8 mouse cellular contexts compared by ENCODE assay signal in the genomic region with DNA sequence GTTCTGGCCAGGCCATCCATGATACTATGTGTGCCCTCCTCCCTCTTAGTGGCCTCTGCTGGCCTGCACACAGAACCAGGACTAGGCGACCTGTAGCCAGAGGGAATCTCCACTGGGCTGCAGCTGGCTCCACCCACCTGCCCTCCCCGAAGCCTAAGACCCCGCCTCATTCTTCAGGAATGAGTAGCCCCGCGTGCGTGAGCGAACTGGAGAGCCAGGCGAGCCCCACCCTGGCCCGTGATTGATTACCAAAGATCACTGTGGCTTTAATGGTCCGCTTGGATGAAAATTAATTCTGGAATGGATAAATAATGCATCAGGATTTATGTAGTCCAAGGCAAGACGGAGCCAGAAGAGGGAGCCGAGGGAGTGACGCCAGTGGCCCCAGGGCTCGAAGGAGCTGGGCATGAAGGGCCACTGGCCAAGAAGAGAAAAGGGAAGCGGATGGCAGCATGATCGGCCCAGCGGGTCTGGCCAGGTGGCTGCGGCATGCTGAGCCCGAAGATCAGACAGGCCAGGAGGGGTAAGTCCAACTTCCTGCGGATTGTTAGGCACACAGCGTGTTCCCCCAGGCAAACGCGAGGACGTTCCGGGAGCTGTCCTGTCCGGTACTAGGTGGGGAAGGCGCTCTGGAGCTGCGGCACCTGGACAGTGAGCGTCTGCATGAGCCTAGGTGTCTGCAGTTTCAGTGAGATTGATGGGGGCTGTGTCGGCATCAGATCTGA. TPM values are rescaled to one million over a fixed set of nuclear protein-coding genes. Genes with fewer than 3 reads are reported as not detected.
DNase-seq lines count a peak whose midpoint lies in the region; ATAC-seq and TF ChIP-seq lines count a peak whose summit lies in the region.

No protein-coding gene starts in this region.

- ATAC-seq in embryonic facial prominence, embryonic 11.5 days (replicated peaks; ENCODE audit: insufficient number of reproducible peaks, low FRiP score, low TSS enrichment, low read depth), result peak; percentile 57
- ATAC-seq in heart, embryonic 11.5 days (replicated peaks; ENCODE audit: insufficient number of reproducible peaks, low FRiP score, low TSS enrichment), result no peak
- ATAC-seq in kidney, embryonic 15.5 days (replicated peaks; ENCODE audit: low FRiP score), result peak; percentile 73
- ATAC-seq in CD4-positive, CD25-positive, alpha-beta regulatory T cell, adult 4 months, result no peak

- under 1% methylated on average over 30 of the region's 30 CpGs for WGBS in embryonic facial prominence, embryonic 11.5 days
- WGBS in heart, embryonic 11.5 days (ENCODE audit: insufficient replicate concordance), result 2% methylated on average over 30 of the region's 30 CpGs
- WGBS in kidney, embryonic 15.5 days, result 1% methylated on average over 30 of the region's 30 CpGs
- 5% methylated on average over 30 of the region's 30 CpGs for WGBS in small intestine, adult 2 months

- no peaks in the 10 kb centered on the region for H3K36me3 ChIP-seq in embryonic facial prominence, embryonic 11.5 days (replicated peaks; ENCODE audit: control insufficient read depth, insufficient read depth, low read depth, low read length)
- no peaks in the 10 kb centered on the region for H3K36me3 ChIP-seq in heart, embryonic 11.5 days (ENCODE audit: control insufficient read depth, insufficient read depth, low read length)
- no peaks in the 10 kb centered on the region for H3K36me3 ChIP-seq in kidney, embryonic 15.5 days
- H3K36me3 ChIP-seq in small intestine, adult 2 months (ENCODE audit: control insufficient read depth, insufficient read depth, low read length), result no peaks in the 10 kb centered on the region

- H3K27ac ChIP-seq in embryonic facial prominence, embryonic 11.5 days (replicated peaks; ENCODE audit: low read depth, low read length), result no peak overlapping the region
- no peak overlapping the region for H3K27ac ChIP-seq in heart, embryonic 11.5 days (ENCODE audit: low read depth, low read length)
- no peak overlapping the region for H3K27ac ChIP-seq in kidney, embryonic 15.5 days
- no peak overlapping the region for H3K27ac ChIP-seq in small intestine, adult 2 months (ENCODE audit: insufficient read depth, low read depth, low read length)

- peaks cover 4% of the 10 kb centered on the region; the same call in 1 of the 2 replicates for H3K4me1 ChIP-seq in embryonic facial prominence, embryonic 11.5 days (ENCODE audit: control insufficient read depth, insufficient read depth, low read length)
- H3K4me1 ChIP-seq in heart, embryonic 11.5 days (ENCODE audit: control insufficient read depth, insufficient read depth, low read length), result peaks cover 8% of the 10 kb centered on the region
- peaks cover 15% of the 10 kb centered on the region for H3K4me1 ChIP-seq in kidney, embryonic 15.5 days
- H3K4me1 ChIP-seq in small intestine, adult 2 months (ENCODE audit: control insufficient read depth, insufficient read depth, insufficient read length, low read length), result peaks cover 10% of the 10 kb centered on the region

- H3K9me3 ChIP-seq in embryonic facial prominence, embryonic 11.5 days (replicated peaks; ENCODE audit: control insufficient read depth, low read length), result no peaks in the 10 kb centered on the region
- no peaks in the 10 kb centered on the region for H3K9me3 ChIP-seq in heart, embryonic 11.5 days (replicated peaks; ENCODE audit: control insufficient read depth, low read length)
- H3K9me3 ChIP-seq in kidney, embryonic 15.5 days (replicated peaks), result no peaks in the 10 kb centered on the region

- TF ChIP-seq CTCF in small intestine, adult 2 months (IDR thresholded peaks at IDR 0.05; ENCODE audit: extremely low read depth, insufficient read length, insufficient replicate concordance, low read depth, low read length), result no peak

- H3K27me3 ChIP-seq in embryonic facial prominence, embryonic 11.5 days (ENCODE audit: control insufficient read depth, insufficient read depth, low read length), result peaks cover 4% of the 10 kb centered on the region; the same call in 1 of the 2 replicates
- peaks cover 22% of the 10 kb centered on the region for H3K27me3 ChIP-seq in heart, embryonic 11.5 days (ENCODE audit: control insufficient read depth, insufficient read depth, low read length)
- H3K27me3 ChIP-seq in kidney, embryonic 15.5 days, result peaks cover 19% of the 10 kb centered on the region
- no peaks in the 10 kb centered on the region for H3K27me3 ChIP-seq in small intestine, adult 2 months (ENCODE audit: control insufficient read depth, insufficient read depth, low read length)

- H3K9ac ChIP-seq in embryonic facial prominence, embryonic 11.5 days (replicated peaks; ENCODE audit: low read length), result peak overlapping the region; percentile 32
- 0 out of 2 replicates have a peak overlapping the region, but pooled peaks have one; percentile 43 for H3K9ac ChIP-seq in heart, embryonic 11.5 days (ENCODE audit: low read depth, low read length)
- H3K9ac ChIP-seq in kidney, embryonic 15.5 days, result no peak overlapping the region

- DNase-seq in urinary bladder, adult 18-20 months (ENCODE audit: low spot score in 2 of 2), result peak; percentile 20 to 36
- DNase-seq in urinary bladder, postnatal 10 days (ENCODE audit: low spot score), result no peak
- peak; percentile 49 for DNase-seq in embryonic facial prominence, embryonic 11.5 days (ENCODE audit: low spot score)
- DNase-seq in lung, postnatal 25 days (ENCODE audit: low spot score), result peak; percentile 16

- TF ChIP-seq POLR2A in small intestine, adult 2 months (IDR thresholded peaks at IDR 0.05; ENCODE audit: low read depth, low read length), result no peak

- H3K4me3 ChIP-seq in embryonic facial prominence, embryonic 11.5 days (ENCODE audit: low read depth, low read length), result peak overlapping the region; percentile 24
- peak overlapping the region; percentile 45 for H3K4me3 ChIP-seq in heart, embryonic 11.5 days (ENCODE audit: low read depth, low read length)
- H3K4me3 ChIP-seq in kidney, embryonic 15.5 days (replicated peaks), result peak overlapping the region; percentile 39
- peak overlapping the region; percentile 50 for H3K4me3 ChIP-seq in small intestine, adult 2 months (ENCODE audit: low read depth, low read length)

- H3K4me2 ChIP-seq in embryonic facial prominence, embryonic 11.5 days (ENCODE audit: low read depth, low read length), result peak overlapping the region; percentile 86
- peak overlapping the region; percentile 92 for H3K4me2 ChIP-seq in heart, embryonic 11.5 days
- peak overlapping the region; percentile 86 for H3K4me2 ChIP-seq in kidney, embryonic 15.5 days

RNA-seq across cellular contexts. Expression of a gene that starts 36.6 kb away (rescaled TPM):
- 2.6 and 3.2 TPM in 2 replicates for polyA plus RNA-seq in embryonic facial prominence, embryonic 11.5 days (2014; fragmentation: Nextera tagmentation; extraction: Ambion mirVana)
- 3.5 and 4.5 TPM in 2 replicates for polyA plus RNA-seq in heart, embryonic 11.5 days (2014; fragmentation: Nextera tagmentation; extraction: Ambion mirVana)
- 3.5 and 4.1 TPM in 2 replicates for polyA plus RNA-seq in kidney, embryonic 15.5 days (2015; fragmentation: Nextera tagmentation; extraction: Ambion mirVana)
- polyA plus RNA-seq in small intestine, adult 2 months (2012; rRNA removed), result 3.2 and 3.6 TPM in 2 replicates
- polyA plus RNA-seq in CD4-positive, CD25-positive, alpha-beta regulatory T cell, adult 4 months (2017; shearing (Covaris generic)), result not detected

Comparison
In these comparisons a context has a peak if more than half of its experiments do, and no peak if none do; other contexts are left out.
1. ATAC-seq: peak in embryonic facial prominence, embryonic 11.5 days (single experiment) and kidney, embryonic 15.5 days (single experiment); none in heart, embryonic 11.5 days (single experiment) and CD4-positive, CD25-positive, alpha-beta regulatory T cell, adult 4 months (single experiment).
2. Peak in every context shown above with its lines, with median percentiles within 50 percentile points of each other: H3K4me2 ChIP-seq and H3K4me3 ChIP-seq.